Mouse (Mus musculus): ENCODE measurements around the gene Ceacam15.

DNA sequence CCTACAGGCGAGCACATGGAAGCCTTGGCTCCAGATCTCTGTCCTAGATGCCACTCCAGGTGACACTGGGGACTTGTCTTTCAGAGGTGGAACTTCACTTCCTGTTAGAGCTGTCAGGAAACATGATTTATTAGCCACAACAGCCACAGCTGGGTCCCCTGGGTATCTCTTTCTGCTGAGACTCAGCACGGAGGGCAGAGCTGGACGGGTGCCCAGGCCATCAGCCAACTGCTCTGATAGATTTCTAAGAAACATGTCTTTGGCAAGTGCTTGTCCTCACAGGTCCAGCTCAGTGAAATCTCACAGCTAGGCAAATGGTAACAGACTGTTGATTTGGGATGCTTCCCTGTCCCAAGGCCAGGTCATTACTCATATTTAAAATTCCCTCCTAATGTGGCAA, 36.5 kb downstream of the Ceacam15 start:
- TF ChIP-seq CTCF (IDR thresholded peaks at IDR 0.05; ENCODE audit: low read depth) (no peak), EP300 (IDR thresholded peaks at IDR 0.05; ENCODE audit: low read depth) (no peak)

Data from liver, postnatal 0 days (tissue).